Mouse (Mus musculus) olfactory bulb, adult 2 months (tissue): ENCODE measurements around the gene Gnb5. TPM values are rescaled to one million over a fixed set of nuclear protein-coding genes. Genes with fewer than 3 reads are reported as not detected.

Source experiments
- H3K27ac ChIP-seq: fragments of 200-500 bp; 2 replicates; pipeline ENCODE4 v1.5.1; 2012; ENCODE audit warnings: low read depth, low read length; ENCODE audit not compliant: insufficient read depth
- H3K4me1 ChIP-seq: fragments of 200-500 bp; 2 replicates; pipeline ENCODE4 v1.6.1; 2012; ENCODE audit warnings: low read length; ENCODE audit not compliant: control insufficient read depth, insufficient read depth
- H3K4me3 ChIP-seq: fragments of 200-500 bp; 2 replicates; pipeline ENCODE4 v1.5.1; 2012; ENCODE audit warnings: mild to moderate bottlenecking, low read depth, low read length, moderate library complexity; ENCODE audit not compliant: insufficient read depth
- CTCF ChIP-seq: fragments of 200-500 bp; IDR thresholded peaks from 2 replicates; pipeline ENCODE4 v1.5.1; 2012; ENCODE audit warnings: low read depth, mild to moderate bottlenecking, low read length, moderate library complexity; ENCODE audit not compliant: insufficient read depth
- POLR2A ChIP-seq: fragments of 200-500 bp; IDR thresholded peaks from 2 replicates; pipeline ENCODE4 v1.6.1; 2012; ENCODE audit warnings: mild to moderate bottlenecking, low read depth, low read length, moderate library complexity; ENCODE audit not compliant: insufficient read depth
- WGBS: fragments of 180-500 bp; shearing (Covaris S2); methylation state at CpG from one replicate; pipeline ENCODE4 v1.1.7; 2018; 5-methylcytosine and 5-hydroxymethylcytosine counted together
- polyA plus RNA-seq: library from polyadenylated mRNA; stranded (reverse); fragments of >200 nt; gene quantifications from 2 replicates; pipeline ENCODE4 v1.2.4, GENCODE M21; 2012; ENCODE audit warnings: low replicate concordance; ENCODE audit not compliant: missing spikeins, insufficient read depth, insufficient read length

Gnb5 gene
- polyA plus RNA-seq, 1 experiment, result not detected

DNA sequence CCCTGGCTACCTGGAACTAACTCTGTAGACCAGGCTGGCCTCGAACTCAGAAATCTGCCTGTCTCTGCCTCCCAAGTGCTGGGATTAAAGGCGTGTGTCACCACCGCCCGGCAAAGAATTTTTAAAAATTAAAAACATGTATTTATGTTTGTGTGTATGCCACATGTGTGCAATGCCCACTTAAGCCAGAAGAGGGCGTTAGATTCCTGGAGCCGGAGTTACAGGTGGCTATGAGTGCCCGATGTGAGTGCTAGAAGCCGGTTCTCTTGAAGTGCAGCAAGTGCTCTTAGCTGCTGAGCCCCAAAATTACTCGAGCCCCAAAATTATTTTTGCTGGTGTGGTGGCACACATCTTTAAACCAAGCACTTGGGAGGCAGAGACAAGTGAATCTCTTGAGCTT is 77.7 kb downstream of the Gnb5 start:
- 89% methylated on average over 9 of the region's 9 CpGs for WGBS
- Histone ChIP-seq H3K27ac (no peak overlapping the region), H3K4me3 (no peak overlapping the region), H3K4me1 (no peaks in the 10 kb centered on the region)
- TF ChIP-seq POLR2A (no peak), CTCF (no peak)

DNA sequence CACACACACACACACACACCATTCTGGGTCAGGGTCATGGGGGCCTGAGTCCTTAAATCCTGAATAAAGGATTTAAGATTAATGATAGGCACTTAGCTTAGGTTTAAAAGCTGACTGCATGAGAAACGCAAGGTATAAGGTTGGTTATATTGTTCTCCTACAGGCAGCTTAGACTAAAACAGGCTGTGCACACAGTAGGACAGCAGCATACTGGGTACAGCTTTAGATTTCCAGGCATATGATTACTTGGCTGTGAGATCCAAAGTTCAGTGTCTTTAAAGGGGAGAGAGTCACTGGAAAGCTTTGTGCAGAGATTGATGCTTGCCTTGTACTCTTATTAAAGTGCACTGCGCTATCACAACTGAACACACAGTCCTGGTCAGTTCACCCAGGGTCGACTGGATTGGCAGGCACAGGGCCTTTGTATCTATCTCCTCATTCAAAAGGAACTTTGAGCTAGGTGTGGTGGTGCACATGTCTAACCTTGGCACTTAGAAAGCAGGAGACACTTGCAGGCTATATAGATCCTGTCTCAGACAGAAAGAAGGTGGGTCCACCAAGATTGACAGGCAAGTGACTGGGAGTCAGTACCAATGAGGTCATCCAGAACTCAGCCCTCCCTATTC is 78.4 kb downstream of the Gnb5 start:
- TF ChIP-seq CTCF (no peak), POLR2A (no peak)
- Histone ChIP-seq H3K4me1 (no peaks in the 10 kb centered on the region), H3K4me3 (no peak overlapping the region), H3K27ac (no peak overlapping the region)
- WGBS, result 81% methylated on average over 3 of the region's 3 CpGs

DNA sequence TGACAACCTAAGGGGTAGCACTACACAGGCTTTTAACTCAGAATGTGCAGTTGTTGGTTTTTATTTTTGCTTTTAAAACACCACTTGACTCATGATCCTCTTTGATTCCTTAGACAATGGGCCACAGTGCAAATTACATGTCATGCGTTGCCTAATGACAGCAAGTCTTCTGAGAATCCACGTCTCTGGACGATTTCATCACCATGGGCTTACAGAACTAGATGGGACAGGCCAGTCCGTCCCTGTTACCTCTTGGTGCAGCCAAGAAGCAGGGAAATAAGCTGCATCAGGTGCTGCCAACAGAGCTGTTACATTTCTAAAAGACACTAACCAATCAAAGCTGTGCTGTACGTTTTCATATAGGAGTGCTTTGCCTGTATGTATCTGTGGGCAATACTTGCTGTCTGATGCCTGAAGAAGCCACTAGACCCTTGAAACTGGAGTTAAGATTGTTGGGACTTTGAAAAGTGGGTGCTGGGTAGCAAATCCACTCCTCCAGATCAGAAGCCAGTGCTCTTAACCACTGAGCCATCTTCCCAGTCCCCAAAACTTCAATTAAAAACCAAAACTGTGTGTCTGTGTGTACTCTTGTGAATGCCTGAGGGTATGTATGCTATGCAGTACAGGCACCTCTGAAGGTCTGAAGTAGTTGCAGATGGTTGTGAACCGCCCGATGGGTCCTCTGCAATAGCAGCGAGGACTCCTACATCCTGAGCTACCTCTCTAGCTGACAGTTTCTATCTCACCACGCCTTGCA is 79.3 kb downstream of the Gnb5 start:
- Histone ChIP-seq H3K27ac (no peak overlapping the region), H3K4me1 (no peaks in the 10 kb centered on the region), H3K4me3 (no peak overlapping the region)
- WGBS, result 74% methylated on average over 9 of the region's 9 CpGs
- TF ChIP-seq CTCF, result no peak
- no peak for TF ChIP-seq POLR2A

DNA sequence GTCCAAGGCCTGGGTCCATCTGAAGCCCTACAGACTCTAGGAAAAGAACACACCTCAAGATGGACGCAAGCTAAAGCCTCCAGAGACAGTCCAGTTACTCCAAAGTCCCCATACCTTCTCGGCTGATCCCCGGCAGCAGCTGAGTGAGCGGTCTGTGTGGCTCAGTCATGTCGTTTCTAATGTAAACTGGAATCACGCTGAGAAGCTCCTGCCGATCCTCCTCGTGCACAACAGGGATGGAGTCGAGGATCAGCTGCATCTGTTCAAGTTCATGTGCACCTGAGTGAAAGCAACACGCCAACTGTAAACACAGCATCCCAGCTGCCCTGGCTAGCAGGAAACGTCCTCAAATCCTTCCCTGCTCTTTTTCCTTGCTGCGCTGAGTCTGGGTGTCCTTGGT is 87.2 kb downstream of the Gnb5 start:
- Histone ChIP-seq H3K27ac (no peak overlapping the region), H3K4me3 (no peak overlapping the region), H3K4me1 (no peaks in the 10 kb centered on the region; the same call in 1 of the 2 replicates)
- 76% methylated on average over 12 of the region's 12 CpGs for WGBS
- no peak for TF ChIP-seq POLR2A
- TF ChIP-seq CTCF, result no peak

Other genes starting within 250 kb of the Gnb5 start
- 199 and 292 TPM in 2 replicates for gene Myo5a, start 235.3 kb upstream of the Gnb5 start, polyA plus RNA-seq
- gene Myo5c, start 74.3 kb upstream of the Gnb5 start, polyA plus RNA-seq, result not detected in 2 replicates
- not detected in 2 replicates for gene Bcl2l10, start 41.5 kb downstream of the Gnb5 start, polyA plus RNA-seq
- gene Mapk6, start 103.7 kb downstream of the Gnb5 start, polyA plus RNA-seq, result not detected in 2 replicates
- gene Leo1, start 135.2 kb downstream of the Gnb5 start, polyA plus RNA-seq, result not detected in 2 replicates